Mouse (Mus musculus): Measurements from ENCODE around the gene Gba. TPM values are rescaled to one million over a fixed set of nuclear protein-coding genes. Genes with fewer than 3 reads are reported as not detected.

Gene Gba
- 106 TPM for polyA plus RNA-seq (2017; shearing (Covaris generic))

GRCm38 (mm10) chr3:89202253-89203141 is at the start of gene Gba:
Gene Gba, plus strand, starts transcription at chr3:89202928.

GRCm38 (mm10) chr3:89159616-89160344 is 42.9 kb upstream of the Gba start, which contains the start of gene Hcn3:
Gene Hcn3, minus strand, starts transcription at chr3:89160196.

GRCm38 (mm10) chr3:89164506-89165267 is 38.0 kb upstream of the Gba start, which contains the start of gene Clk2:
Gene Clk2, plus strand, starts transcription at chr3:89164795.

GRCm38 (mm10) chr3:89177242-89178106 is 25.3 kb upstream of the Gba start, which contains the start of gene Scamp3:
Gene Scamp3, plus strand, starts transcription at chr3:89177473.

GRCm38 (mm10) chr3:89183058-89183958 is 19.4 kb upstream of the Gba start, which contains the start of gene Fam189b:
Gene Fam189b, plus strand, starts transcription at chr3:89183143.

GRCm38 (mm10) chr3:89214681-89215411 is 12.1 kb downstream of the Gba start, which contains the start of gene Thbs3:
Gene Thbs3, plus strand, starts transcription at chr3:89215180.

GRCm38 (mm10) chr3:89226900-89227299 is 24.2 kb downstream of the Gba start, which contains the start of gene Mtx1:
Gene Mtx1, minus strand, starts transcription at chr3:89227088.

GRCm38 (mm10) chr3:89228836-89229235 is 26.1 kb downstream of the Gba start, which contains the start of gene Muc1:
Gene Muc1, plus strand, starts transcription at chr3:89229057.

GRCm38 (mm10) chr3:89245688-89246171 is 43.0 kb downstream of the Gba start, which contains the start of gene Krtcap2:
Gene Krtcap2, plus strand, starts transcription at chr3:89245966.

GRCm38 (mm10) chr3:89246261-89247100 is 43.8 kb downstream of the Gba start, which contains the start of gene Trim46:
Gene Trim46, minus strand, starts transcription at chr3:89246309.

Other genes with a start within 250 kb of the Gba start
- 76.9 TPM for gene Rusc1, start 109.6 kb upstream of the Gba start, polyA plus RNA-seq (2017; shearing (Covaris generic))
- gene Gm43738, start 101.8 kb upstream of the Gba start, polyA plus RNA-seq (2017; shearing (Covaris generic)): not detected
- gene Fdps, start 101.0 kb upstream of the Gba start, polyA plus RNA-seq (2017; shearing (Covaris generic)): 39.4 TPM
- gene Pklr, start 66.8 kb upstream of the Gba start, polyA plus RNA-seq (2017; shearing (Covaris generic)): not detected
- gene Hcn3, start 42.7 kb upstream of the Gba start, polyA plus RNA-seq (2017; shearing (Covaris generic)): 0.48 TPM
- 80.7 TPM for gene Clk2, start 38.1 kb upstream of the Gba start, polyA plus RNA-seq (2017; shearing (Covaris generic))
- gene Scamp3, start 25.5 kb upstream of the Gba start, polyA plus RNA-seq (2017; shearing (Covaris generic)): 240 TPM
- 102 TPM for gene Fam189b, start 19.8 kb upstream of the Gba start, polyA plus RNA-seq (2017; shearing (Covaris generic))
- 2.3 TPM for gene Thbs3, start 12.3 kb downstream of the Gba start, polyA plus RNA-seq (2017; shearing (Covaris generic))
- 86.4 TPM for gene Mtx1, start 24.2 kb downstream of the Gba start, polyA plus RNA-seq (2017; shearing (Covaris generic))
- gene Muc1, start 26.1 kb downstream of the Gba start, polyA plus RNA-seq (2017; shearing (Covaris generic)): 12.5 TPM
- gene Krtcap2, start 43.0 kb downstream of the Gba start, polyA plus RNA-seq (2017; shearing (Covaris generic)): 246 TPM
- 2.6 TPM for gene Trim46, start 43.4 kb downstream of the Gba start, polyA plus RNA-seq (2017; shearing (Covaris generic))
- gene Dpm3, start 56.4 kb downstream of the Gba start, polyA plus RNA-seq (2017; shearing (Covaris generic)): 76.3 TPM
- gene Slc50a1, start 67.6 kb downstream of the Gba start, polyA plus RNA-seq (2017; shearing (Covaris generic)): 134 TPM
- not detected for gene Efna1, start 78.2 kb downstream of the Gba start, polyA plus RNA-seq (2017; shearing (Covaris generic))
- not detected for gene Efna3, start 120.0 kb downstream of the Gba start, polyA plus RNA-seq (2017; shearing (Covaris generic))
- gene Efna4, start 135.1 kb downstream of the Gba start, polyA plus RNA-seq (2017; shearing (Covaris generic)): 0.32 TPM
- 18.8 TPM for gene Adam15, start 147.1 kb downstream of the Gba start, polyA plus RNA-seq (2017; shearing (Covaris generic))
- gene Dcst2, start 159.0 kb downstream of the Gba start, polyA plus RNA-seq (2017; shearing (Covaris generic)): 0.16 TPM
- gene Dcst1, start 162.3 kb downstream of the Gba start, polyA plus RNA-seq (2017; shearing (Covaris generic)): 0.16 TPM
- 10.7 TPM for gene Zbtb7b, start 191.8 kb downstream of the Gba start, polyA plus RNA-seq (2017; shearing (Covaris generic))
- not detected for gene Lenep, start 199.9 kb downstream of the Gba start, polyA plus RNA-seq (2017; shearing (Covaris generic))
- 32.0 TPM for gene Flad1, start 208.9 kb downstream of the Gba start, polyA plus RNA-seq (2017; shearing (Covaris generic))
- gene Cks1b, start 215.5 kb downstream of the Gba start, polyA plus RNA-seq (2017; shearing (Covaris generic)): 10.2 TPM
- 71.5 TPM for gene Shc1, start 215.5 kb downstream of the Gba start, polyA plus RNA-seq (2017; shearing (Covaris generic))
- gene Pygo2, start 227.3 kb downstream of the Gba start, polyA plus RNA-seq (2017; shearing (Covaris generic)): 47.8 TPM
- 109 TPM for gene Pbxip1, start 233.8 kb downstream of the Gba start, polyA plus RNA-seq (2017; shearing (Covaris generic))

All from effector memory CD4-positive, alpha-beta T cell, adult 7 months (primary cell).